Mouse (Mus musculus) intestine, embryonic 14.5 days (tissue): ENCODE results near the gene Notum. TPM values are rescaled to one million over a fixed set of nuclear protein-coding genes. Genes with fewer than 3 reads are reported as not detected.

Source experiments
- ATAC-seq: fragments of 200-750 bp; cut with Nextera tagmentation; replicated peaks from 2 replicates; pipeline ENCODE4 v1.8.0; 2017; ENCODE audit warnings: low read depth, moderate number of reproducible peaks, moderate TSS enrichment, moderate library complexity; ENCODE audit not compliant: low FRiP score, low TSS enrichment
- DNase-seq: peaks from one replicate; pipeline ENCODE4 v3.0.0-alpha.2; 2018; ENCODE audit warnings: low spot score
- H3K27ac ChIP-seq: fragments of 300-500 bp; sonication (generic); 2 replicates; pipeline ENCODE4 v1.5.1; 2014; ENCODE audit warnings: low read depth, mild to moderate bottlenecking, control low read depth
- H3K27me3 ChIP-seq: fragments of 300-500 bp; sonication (generic); replicated peaks from 2 replicates; pipeline ENCODE4 v1.6.1; 2014; ENCODE audit warnings: low read length, control low read depth; ENCODE audit not compliant: control insufficient read depth, insufficient read depth
- H3K36me3 ChIP-seq: fragments of 300-500 bp; sonication (generic); 2 replicates; pipeline ENCODE4 v1.6.1; 2014; ENCODE audit warnings: low read length, control low read depth; ENCODE audit not compliant: control insufficient read depth, insufficient read depth
- H3K4me1 ChIP-seq: fragments of 300-500 bp; sonication (generic); replicated peaks from 2 replicates; pipeline ENCODE4 v1.6.1; 2014; ENCODE audit warnings: low read length, control low read depth, mixed read lengths; ENCODE audit not compliant: control insufficient read depth, insufficient read depth
- H3K4me2 ChIP-seq: fragments of 300-500 bp; sonication (generic); 2 replicates; pipeline ENCODE4 v1.6.1; 2014; ENCODE audit warnings: low read length
- H3K4me3 ChIP-seq: fragments of 300-500 bp; sonication (generic); 2 replicates; pipeline ENCODE4 v1.5.1; 2014; ENCODE audit warnings: low read depth, low read length, control low read depth, mixed read lengths
- H3K9ac ChIP-seq: fragments of 300-500 bp; sonication (generic); 2 replicates; pipeline ENCODE4 v1.6.1; 2014; ENCODE audit warnings: mild to moderate bottlenecking, low read length
- H3K9me3 ChIP-seq: fragments of 300-500 bp; sonication (generic); 2 replicates; pipeline ENCODE4 v1.6.1; 2016; ENCODE audit warnings: low read length, control low read depth; ENCODE audit not compliant: control insufficient read depth
- WGBS: fragments of 180-500 bp; shearing (Covaris S2); extraction: QIAGEN DNeasy Blood & Tissue Kit; methylation state at CpG from one replicate; pipeline ENCODE4 v1.1.7; 2014; 5-methylcytosine and 5-hydroxymethylcytosine counted together
- polyA plus RNA-seq: library from polyadenylated mRNA; unstranded; fragments of >200 nt; fragmentation: Nextera tagmentation; extraction: Ambion mirVana; gene quantifications from 2 replicates; pipeline ENCODE4 v1.2.1, GENCODE M21; 2014

The Notum gene
- polyA plus RNA-seq, 1 experiment from 2014 or later = 1.3 TPM

DNA sequence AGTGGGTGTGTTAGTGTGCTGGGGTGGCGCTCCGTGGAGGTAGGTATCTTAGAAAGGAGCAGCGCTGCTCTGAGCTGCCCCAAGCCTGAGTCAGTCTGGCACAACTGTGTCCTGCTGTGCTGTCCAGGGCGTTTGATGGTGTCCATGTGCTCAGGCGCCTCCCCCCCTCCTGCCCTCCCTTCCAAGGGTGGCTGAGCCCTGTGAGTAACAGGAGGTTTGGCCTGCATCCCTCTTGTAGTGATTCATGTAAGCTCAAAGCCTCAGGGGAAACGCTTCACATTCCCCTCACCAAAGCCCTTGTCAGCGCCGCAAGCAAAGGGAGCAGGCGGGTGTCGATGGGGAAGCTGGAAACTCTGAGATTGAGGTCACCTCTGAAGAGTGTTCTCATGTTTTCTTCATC is 36.8 kb upstream of the Notum start:
- 50% methylated on average over 10 of the region's 10 CpGs for WGBS
- Histone ChIP-seq H3K36me3 (peaks cover 31% of the 10 kb centered on the region), H3K4me3 (no peak overlapping the region), H3K9me3 (no peaks in the 10 kb centered on the region), H3K27ac (peak overlapping the region; percentile 47; the same call in 1 of the 2 replicates), H3K9ac (no peak overlapping the region), H3K27me3 (no peaks in the 10 kb centered on the region), H3K4me1 (peaks cover 9% of the 10 kb centered on the region), H3K4me2 (no peak overlapping the region)
- ATAC-seq = no peak
- DNase-seq = no peak

GRCm38 (mm10) chr11:120696568-120696967 is 35.6 kb upstream of the Notum start:
- H3K4me1 ChIP-seq = peaks cover 9% of the 10 kb centered on the region
- H3K9me3 ChIP-seq = no peaks in the 10 kb centered on the region
- H3K27me3 ChIP-seq = no peaks in the 10 kb centered on the region
- no peak overlapping the region for H3K4me2 ChIP-seq
- ATAC-seq (no peak), DNase-seq (no peak)
- H3K27ac ChIP-seq = no peak overlapping the region
- H3K4me3 ChIP-seq = no peak overlapping the region
- peaks cover 24% of the 10 kb centered on the region for H3K36me3 ChIP-seq
- no peak overlapping the region for H3K9ac ChIP-seq
- WGBS = 89% methylated on average over 6 of the region's 6 CpGs

DNA sequence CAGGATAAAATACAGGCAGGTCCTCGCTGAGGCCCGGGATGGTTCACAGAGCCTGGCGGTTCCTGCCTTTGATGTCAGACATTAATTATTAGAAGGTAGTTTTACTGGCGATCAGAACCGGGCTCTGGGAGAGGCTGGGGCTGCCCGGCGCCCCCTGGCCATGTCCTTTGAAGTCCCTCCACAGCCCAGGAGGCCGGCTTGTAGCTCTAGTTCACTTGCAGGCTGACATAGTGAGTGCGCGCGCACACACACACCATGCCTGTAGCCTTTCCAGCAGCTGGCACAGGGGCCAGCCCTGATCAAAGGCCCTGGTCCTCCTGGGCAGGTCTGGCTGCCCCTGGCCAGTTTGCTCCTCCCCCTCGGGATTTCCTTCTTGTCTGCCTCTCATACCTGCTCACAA is 34.7 kb upstream of the Notum start:
- Histone ChIP-seq H3K9ac (no peak overlapping the region), H3K4me3 (no peak overlapping the region), H3K27me3 (no peaks in the 10 kb centered on the region), H3K27ac (no peak overlapping the region), H3K4me1 (peaks cover 9% of the 10 kb centered on the region), H3K9me3 (no peaks in the 10 kb centered on the region), H3K36me3 (peaks cover 26% of the 10 kb centered on the region), H3K4me2 (no peak overlapping the region)
- ATAC-seq (0 out of 2 replicates have a peak, but pooled peaks have one; percentile 18), DNase-seq (no peak)
- 34% methylated on average over 12 of the region's 12 CpGs for WGBS

- WGBS = 17% methylated on average over 3 of the region's 4 CpGs
- no peak for ATAC-seq
- peaks cover 9% of the 10 kb centered on the region for H3K4me1 ChIP-seq
- H3K4me3 ChIP-seq = no peak overlapping the region
- H3K9me3 ChIP-seq = no peaks in the 10 kb centered on the region
- peak overlapping the region; percentile 14; the same call in 1 of the 2 replicates for H3K27ac ChIP-seq
- H3K9ac ChIP-seq = no peak overlapping the region
- H3K4me2 ChIP-seq = no peak overlapping the region
- DNase-seq = no peak
- no peaks in the 10 kb centered on the region for H3K27me3 ChIP-seq
- H3K36me3 ChIP-seq = peaks cover 30% of the 10 kb centered on the region
Observed at GRCm38 (mm10) chr11:120695184-120695583, 34.2 kb upstream of the Notum start.

GRCm38 (mm10) chr11:120693461-120693860 is 32.5 kb upstream of the Notum start:
- no peak overlapping the region for H3K4me2 ChIP-seq
- H3K4me1 ChIP-seq = peaks cover 9% of the 10 kb centered on the region
- H3K27ac ChIP-seq = no peak overlapping the region
- DNase-seq = no peak
- no peaks in the 10 kb centered on the region for H3K9me3 ChIP-seq
- no peaks in the 10 kb centered on the region for H3K27me3 ChIP-seq
- no peak overlapping the region for H3K4me3 ChIP-seq
- peaks cover 42% of the 10 kb centered on the region for H3K36me3 ChIP-seq
- no peak for ATAC-seq
- no peak overlapping the region for H3K9ac ChIP-seq
- WGBS = 78% methylated on average over 3 of the region's 3 CpGs

DNA sequence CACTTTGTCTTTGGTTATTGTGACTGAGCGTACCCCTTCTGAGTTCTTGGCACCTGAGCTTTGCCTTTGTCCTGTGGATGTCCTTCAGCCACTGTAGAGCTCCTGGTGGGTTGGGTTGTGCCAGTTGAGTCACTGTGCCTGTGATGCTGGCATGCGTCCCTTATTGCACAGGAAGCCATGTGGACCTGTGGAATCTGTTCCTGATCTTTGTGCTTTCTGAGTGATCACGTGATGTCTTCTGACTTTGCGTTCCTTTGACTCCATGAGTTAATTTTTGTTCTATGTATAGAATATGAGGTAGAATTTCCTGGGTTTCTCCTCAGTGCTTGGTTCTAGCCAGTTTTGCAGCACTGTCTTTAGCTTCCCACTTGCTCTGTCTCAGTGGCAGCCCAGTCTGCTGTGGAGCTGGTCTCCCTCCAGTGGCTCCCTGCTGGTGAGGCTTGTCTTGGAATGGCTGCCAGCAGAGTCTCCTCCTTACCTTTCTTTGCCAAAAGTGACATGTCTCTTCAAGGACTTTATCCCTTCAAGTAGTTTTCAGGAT is 31.6 kb upstream of the Notum start:
- Histone ChIP-seq H3K27ac (no peak overlapping the region), H3K4me2 (no peak overlapping the region), H3K9ac (no peak overlapping the region), H3K4me1 (peaks cover 9% of the 10 kb centered on the region), H3K27me3 (no peaks in the 10 kb centered on the region), H3K9me3 (no peaks in the 10 kb centered on the region), H3K4me3 (no peak overlapping the region), H3K36me3 (peaks cover 45% of the 10 kb centered on the region)
- ATAC-seq (no peak), DNase-seq (no peak)
- WGBS = 94% methylated on average over 4 of the region's 4 CpGs

DNA sequence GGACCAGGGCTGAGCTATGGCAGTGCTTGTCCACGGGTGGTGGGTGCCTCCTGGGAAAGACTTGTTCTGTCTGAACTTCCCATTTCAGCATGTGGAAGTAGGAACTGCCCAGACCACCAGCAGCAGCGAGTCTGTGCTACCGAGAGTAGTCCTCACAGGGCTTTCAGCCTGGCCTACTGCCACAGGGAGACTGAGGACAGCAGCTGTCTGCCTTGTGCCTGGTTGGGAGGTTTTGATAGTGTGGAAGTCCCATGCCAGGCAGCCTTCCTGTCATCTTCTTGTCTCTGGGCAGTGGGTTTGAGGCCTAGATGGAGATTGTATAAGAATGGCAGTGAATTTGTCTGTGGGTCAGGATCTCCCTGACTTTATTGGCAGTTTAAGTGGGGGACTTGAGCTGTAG is 28.4 kb upstream of the Notum start:
- WGBS = 84% methylated on average over 3 of the region's 3 CpGs
- H3K4me3 ChIP-seq = no peak overlapping the region
- ATAC-seq (no peak), DNase-seq (no peak)
- H3K4me2 ChIP-seq = no peak overlapping the region
- H3K9me3 ChIP-seq = no peaks in the 10 kb centered on the region
- no peak overlapping the region for H3K9ac ChIP-seq
- no peak overlapping the region for H3K27ac ChIP-seq
- H3K27me3 ChIP-seq = no peaks in the 10 kb centered on the region
- no peaks in the 10 kb centered on the region for H3K4me1 ChIP-seq
- peaks cover 53% of the 10 kb centered on the region for H3K36me3 ChIP-seq

- Histone ChIP-seq H3K4me1 (no peaks in the 10 kb centered on the region), H3K27me3 (no peaks in the 10 kb centered on the region), H3K9me3 (no peaks in the 10 kb centered on the region), H3K9ac (no peak overlapping the region), H3K4me3 (no peak overlapping the region), H3K4me2 (no peak overlapping the region), H3K36me3 (peaks cover 57% of the 10 kb centered on the region), H3K27ac (no peak overlapping the region)
- DNase-seq (no peak), ATAC-seq (no peak)
- WGBS = 79% methylated on average over 20 of the region's 20 CpGs
Observed at GRCm38 (mm10) chr11:120686650-120687272, 25.8 kb upstream of the Notum start.

DNA sequence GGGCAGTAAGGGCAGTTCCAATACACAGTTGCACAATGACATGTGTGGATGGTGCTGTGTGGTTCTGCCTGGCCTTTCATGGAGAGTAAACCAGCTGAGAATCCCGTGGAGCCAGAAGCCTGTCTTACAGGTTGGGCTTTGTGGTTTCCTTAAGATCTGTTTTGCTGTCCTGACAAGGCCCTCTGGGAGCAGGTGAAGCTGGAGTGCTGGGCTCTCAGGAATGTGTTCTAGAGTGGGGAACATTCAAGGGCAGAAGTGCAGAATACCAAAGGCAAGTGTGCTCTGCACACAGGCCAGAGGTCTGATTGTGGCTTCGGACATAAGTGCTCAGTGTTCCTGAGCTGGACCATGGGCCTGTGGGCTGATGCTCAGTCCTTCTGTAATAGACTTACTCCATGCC is 23.7 kb upstream of the Notum start:
- Histone ChIP-seq H3K4me2 (no peak overlapping the region), H3K36me3 (peaks cover 58% of the 10 kb centered on the region), H3K4me3 (no peak overlapping the region), H3K9ac (no peak overlapping the region), H3K27me3 (no peaks in the 10 kb centered on the region), H3K9me3 (no peaks in the 10 kb centered on the region), H3K4me1 (no peaks in the 10 kb centered on the region), H3K27ac (no peak overlapping the region)
- DNase-seq = no peak
- WGBS = 87% methylated on average over 2 of the region's 2 CpGs
- no peak for ATAC-seq
